Mouse (Mus musculus) gonadal fat pad, adult 2 months (tissue): ENCODE measurements around the gene Itgb3bp. TPM values are rescaled to one million over a fixed set of nuclear protein-coding genes. Genes with fewer than 3 reads are reported as not detected.

Experiments
- DNase-seq: peaks from one replicate; pipeline ENCODE4 v3.0.0-alpha.2; 2012; ENCODE audit warnings: low read depth
- polyA plus RNA-seq: library from polyadenylated mRNA; depleted of rRNA; stranded (reverse); fragments of >200 nt; gene quantifications from 2 replicates; pipeline ENCODE4 v1.2.3, GENCODE M21; 2012

Gene Itgb3bp
- polyA plus RNA-seq, 1 experiment: 1.0 TPM

DNA sequence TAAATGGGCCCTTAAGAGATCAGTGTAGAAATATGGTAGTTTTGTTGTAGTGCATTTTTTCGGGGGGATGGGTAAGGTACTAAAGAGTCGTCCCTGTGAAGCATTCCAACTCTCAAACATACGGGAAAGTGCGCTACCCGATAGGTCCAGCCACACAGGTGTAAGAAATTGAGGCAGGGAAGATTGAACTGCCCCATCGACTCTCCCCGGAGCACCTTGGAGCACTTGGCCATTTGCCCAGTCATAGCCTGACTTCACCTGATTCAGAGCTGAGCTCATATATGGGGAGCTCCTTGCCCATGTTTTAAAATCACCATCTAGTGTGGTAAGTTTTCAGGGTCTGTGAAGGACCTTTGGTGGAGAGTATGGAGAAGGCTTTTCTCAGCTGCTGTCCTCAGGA, 5.2 kb upstream of the Itgb3bp start:
- no peak for DNase-seq

DNA sequence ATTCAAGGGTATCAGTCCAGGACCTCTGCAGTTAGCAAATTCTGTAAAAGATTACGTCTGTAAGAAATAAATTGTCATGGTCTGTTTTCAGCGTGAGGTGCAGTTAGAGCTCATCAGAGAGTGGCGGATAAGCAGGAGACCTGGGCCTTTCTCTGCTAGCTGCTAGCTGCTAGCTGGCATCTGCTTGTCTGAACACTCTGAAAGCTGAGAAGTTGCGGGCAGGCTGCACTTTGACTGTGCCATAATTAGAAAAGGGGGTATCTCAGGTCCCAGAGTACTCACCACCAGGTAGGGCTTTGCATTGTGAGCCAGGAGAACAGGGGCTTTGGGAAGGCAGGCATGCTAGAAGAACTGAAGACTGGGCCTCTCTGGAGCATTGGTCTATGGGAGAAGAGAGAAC, 2.2 kb upstream of the Itgb3bp start:
- no peak for DNase-seq

DNA sequence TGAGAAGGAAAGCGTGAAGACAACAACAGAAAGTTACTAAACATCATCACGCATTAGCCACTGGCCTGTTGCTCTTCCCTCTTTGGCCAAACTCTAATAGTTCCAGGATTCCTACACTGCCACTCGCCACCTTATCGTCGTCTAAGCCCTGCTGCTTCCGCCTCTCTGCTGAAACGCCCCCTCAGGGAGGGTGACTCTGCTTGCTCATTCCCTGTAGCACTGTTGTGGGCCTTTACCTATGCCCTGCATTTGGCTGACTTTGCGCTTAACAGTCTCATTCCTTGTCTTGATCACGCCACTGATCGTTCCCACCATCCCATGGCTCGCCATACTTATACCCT, 1.6 kb upstream of the Itgb3bp start:
- DNase-seq: no peak

DNA sequence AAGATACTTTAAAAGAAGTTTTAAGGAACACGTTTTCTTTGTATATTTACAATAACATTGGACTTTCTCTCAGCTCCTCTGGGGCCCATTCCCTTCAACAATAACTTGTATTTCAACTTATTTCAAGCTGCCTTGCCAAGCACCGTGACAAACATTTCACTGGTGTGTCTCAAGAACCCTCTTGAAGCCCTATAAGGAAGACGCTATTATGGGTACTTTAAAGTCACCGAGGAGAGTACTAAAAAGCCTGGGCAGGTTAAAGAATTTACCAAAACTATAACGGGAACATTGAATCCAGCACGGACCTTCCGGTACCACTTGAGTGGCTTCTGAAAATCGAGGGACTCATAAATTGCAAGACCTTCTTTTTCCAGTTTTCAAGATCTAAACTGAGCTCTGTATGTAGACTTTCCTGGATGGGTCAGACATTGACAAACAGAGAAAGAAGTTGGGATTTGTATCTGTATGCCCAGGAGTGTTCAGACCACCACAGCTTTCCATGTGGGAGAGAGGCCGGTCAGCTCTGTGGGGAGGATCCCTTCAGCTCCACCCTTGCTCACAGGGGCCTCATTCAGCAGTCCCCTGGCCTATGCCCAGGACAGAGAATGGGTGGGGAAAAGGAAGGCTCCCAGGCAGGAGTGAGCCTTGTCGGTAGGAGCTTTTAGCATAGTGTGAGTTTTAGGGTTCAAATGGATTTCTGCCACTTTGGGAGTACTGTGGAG, 1.1 kb upstream of the Itgb3bp start:
- DNase-seq: no peak

- DNase-seq: no peak
These were observed 432 bp downstream of the Itgb3bp start, which contains the start of gene Pgm1 for GRCm38 (mm10) chr4:99929149-99929612. Gene Pgm1 (plus strand): TSS chr4:99929414.

GRCm38 (mm10) chr4:99928521-99928920, 1.1 kb downstream of the Itgb3bp start:
- DNase-seq: no peak

- no peak for DNase-seq
These were observed 3.2 kb downstream of the Itgb3bp start for GRCm38 (mm10) chr4:99926380-99926779.

DNA sequence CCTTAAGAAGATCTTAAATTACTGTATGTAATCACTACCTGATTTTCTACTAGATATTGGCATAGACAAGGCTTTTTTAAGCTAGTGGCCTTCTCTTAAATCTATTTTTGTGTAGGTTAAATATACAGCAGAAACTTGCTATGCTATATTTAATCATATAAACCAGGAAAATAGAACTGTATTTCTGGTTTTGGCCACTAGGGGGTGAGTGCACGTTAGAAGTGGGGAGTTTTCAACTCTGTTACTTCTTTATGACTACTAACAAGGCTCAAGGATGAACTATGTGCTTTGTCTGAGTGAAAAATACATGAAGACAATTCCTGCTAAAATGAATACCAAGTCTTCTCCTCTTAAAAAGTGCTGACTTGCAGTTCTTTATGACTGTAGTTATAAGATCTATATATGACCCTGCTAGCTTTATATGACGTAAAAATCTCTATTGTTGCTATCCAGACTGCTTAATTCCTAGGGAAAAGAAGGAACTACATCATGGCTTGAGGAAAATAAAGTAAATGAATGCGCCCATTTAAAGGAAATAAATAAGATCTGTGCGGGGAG, 15.6 kb downstream of the Itgb3bp start:
- DNase-seq: no peak

DNA sequence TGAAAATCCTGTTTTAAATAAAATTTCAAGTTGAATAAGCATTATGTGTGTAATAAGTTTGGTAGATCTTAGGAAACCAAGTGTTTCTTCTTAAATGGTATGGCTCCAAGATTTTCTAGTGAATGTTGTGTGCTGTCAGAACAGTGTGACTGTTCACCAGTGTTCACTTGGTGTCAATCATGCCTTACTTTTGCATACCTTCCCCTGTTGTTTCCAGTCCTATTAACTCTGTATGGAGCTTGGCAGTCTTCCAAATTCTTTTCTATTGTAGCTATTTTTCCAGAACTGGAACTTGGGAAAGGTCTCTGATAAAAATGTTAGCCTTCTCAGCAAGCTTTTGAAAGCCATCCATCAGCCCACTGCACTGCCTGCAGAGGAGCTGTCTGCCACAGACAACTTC, 47.2 kb downstream of the Itgb3bp start:
- no peak for DNase-seq

GRCm38 (mm10) chr4:99881882-99882281, 47.7 kb downstream of the Itgb3bp start:
- no peak for DNase-seq

GRCm38 (mm10) chr4:99829094-99830073, 100.2 kb downstream of the Itgb3bp start, which contains the start of gene Efcab7:
Gene Efcab7 (plus strand): TSS chr4:99829198.
- DNase-seq: peak; percentile 41

DNA sequence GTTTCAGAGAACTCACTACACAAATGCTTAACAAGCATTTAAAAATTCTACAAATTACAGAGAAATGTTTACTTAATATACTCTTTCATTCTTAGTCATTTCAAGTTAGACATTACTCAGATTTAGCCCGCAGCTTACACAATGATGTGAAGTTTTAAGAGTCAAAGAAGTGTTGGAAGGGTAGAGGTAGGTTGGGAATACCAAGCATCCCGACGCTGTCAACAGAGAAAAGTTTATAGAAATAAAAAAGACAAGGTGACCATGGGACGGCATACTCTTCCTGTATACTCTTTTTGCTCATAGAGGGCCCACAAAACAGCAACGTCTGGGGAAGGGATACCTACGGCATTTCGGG, 100.9 kb downstream of the Itgb3bp start:
- peak; percentile 1 for DNase-seq

GRCm38 (mm10) chr4:99828337-99828736, 101.3 kb downstream of the Itgb3bp start:
- DNase-seq: no peak

DNA sequence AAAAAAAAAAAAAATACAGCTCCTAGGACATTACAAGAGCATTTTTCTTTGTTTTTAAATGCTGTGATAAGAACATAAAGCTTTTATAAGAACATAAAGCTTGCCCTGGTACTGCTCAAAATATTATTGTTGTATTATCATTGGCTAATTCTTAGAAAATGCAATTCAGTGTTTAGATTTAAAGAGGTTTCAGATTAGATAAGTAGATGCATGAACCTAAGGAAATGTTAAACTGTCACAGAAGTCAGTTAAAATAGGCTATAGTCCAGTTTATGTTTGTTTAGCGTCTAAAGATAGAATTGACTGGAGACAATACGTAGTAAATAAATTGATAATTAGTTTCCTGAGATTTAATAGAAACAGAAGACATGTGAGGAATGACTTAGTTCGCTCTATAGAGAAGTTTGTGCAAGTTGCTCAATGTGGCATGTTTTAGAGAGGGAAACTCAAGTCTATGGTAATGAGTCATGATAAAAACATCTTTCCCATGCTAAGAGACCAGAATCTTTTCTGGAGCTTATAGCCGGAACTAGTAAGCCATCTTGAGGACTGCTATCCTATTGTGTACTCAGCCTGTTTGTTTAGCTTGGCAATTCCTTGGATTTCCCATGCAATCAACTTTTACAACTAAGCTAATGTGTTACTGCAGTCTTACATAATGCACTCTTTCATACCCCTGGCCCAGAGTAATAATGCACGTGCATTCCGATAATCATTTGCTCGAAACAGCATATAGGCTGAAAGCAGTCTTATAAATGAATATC, 112.7 kb downstream of the Itgb3bp start:
- peak; percentile 22 for DNase-seq

DNA sequence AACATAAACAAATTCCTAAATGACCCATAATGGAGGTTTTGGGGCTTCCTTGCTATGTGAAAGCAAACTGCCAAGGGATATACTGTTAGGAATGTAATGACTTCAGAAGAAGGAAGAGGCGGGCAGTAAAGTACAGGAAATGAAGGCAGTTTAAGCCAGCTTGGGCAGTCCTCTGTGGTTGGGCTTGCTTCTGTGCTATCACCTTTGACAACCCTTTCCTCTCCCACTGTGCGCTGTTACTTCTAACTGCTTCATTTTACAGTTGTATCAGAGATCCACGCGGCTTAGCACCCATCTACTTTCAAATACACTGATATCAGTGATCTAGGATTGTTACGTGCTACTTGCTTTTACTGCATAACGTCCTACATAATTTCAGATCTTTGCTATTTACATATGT, 137.2 kb downstream of the Itgb3bp start:
- no peak for DNase-seq

- no peak for DNase-seq
These were observed 156.6 kb downstream of the Itgb3bp start for GRCm38 (mm10) chr4:99773041-99773440.

DNA sequence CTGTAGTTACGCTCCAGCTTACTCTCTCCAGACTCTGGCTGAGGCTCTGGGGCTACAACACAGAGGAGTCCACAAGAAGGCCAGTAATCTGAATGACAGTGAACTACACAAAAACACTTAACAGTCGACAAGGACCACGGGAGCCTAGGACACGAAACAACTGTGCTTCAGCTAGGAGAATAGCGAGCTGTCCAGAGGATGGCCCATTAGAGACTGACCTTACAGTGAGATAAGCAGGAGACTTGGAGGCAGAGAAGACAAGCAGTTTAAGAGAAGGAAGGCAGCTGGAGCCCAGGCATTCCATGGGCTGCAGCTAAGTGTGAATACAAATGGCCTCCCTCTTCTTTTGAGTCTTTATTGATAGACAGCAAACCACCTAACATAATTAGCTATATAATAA, 159.1 kb downstream of the Itgb3bp start:
- DNase-seq: no peak

GRCm38 (mm10) chr4:99766753-99767152, 162.9 kb downstream of the Itgb3bp start:
- DNase-seq: no peak

DNA sequence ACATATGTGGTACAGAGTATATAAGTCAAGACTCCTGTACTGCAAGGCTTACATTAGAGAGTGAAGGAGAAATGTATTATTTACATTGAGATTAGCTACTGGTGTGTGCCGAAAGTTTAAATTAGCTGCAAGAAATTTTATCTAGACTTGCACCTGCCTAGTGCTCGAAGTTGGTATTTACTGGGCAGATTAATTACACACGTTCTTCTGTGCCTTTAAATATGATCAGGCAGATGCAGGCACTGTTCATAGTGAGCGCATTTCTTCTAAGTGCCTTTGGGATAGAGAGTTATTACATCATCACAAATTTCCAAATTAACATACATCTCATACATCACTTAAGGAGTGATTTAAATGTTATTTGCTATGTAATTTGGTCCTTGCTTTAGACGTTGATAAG, 163.3 kb downstream of the Itgb3bp start:
- DNase-seq: no peak

DNA sequence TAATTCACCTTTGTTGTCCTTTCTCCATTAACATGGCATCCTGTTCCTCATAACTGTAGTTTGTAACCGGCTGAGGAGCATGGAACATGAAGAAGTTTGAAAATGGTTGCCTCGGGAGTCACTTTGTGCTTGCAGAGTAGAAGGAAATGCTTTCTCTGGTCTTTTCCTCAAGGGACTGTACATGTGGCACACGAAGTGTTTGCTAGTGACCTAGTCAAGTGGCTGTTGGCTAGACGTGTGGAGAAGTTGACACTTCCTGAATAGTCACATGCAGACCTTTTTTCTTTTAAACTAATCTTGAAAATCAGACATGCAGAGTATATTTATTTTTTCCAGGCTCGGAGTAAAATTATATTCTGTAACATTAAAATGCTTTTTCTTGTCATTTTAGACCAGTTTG, 177.2 kb downstream of the Itgb3bp start:
- no peak for DNase-seq

GRCm38 (mm10) chr4:99739836-99740235, 189.8 kb downstream of the Itgb3bp start:
- DNase-seq: no peak
